Mouse (Mus musculus) megakaryocyte, embryonic 14.5 days (primary cell): ENCODE measurements around the gene Gm21761.
"Not testable (repeated sequence)": the region's sequence is repeated elsewhere in the genome, so short reads cannot be mapped to it uniquely, and the experiment has no call there.

Experiments
- FLI1 ChIP-seq: IDR thresholded peaks from 2 replicates; pipeline ENCODE4 v1.6.1; 2012; ENCODE audit warnings: low read length, inconsistent platforms, mixed read lengths
- GATA1 ChIP-seq: IDR thresholded peaks from 3 replicates; pipeline ENCODE4 v1.6.1; 2012; ENCODE audit warnings: mixed read lengths, low read length, inconsistent platforms, borderline replicate concordance

DNA sequence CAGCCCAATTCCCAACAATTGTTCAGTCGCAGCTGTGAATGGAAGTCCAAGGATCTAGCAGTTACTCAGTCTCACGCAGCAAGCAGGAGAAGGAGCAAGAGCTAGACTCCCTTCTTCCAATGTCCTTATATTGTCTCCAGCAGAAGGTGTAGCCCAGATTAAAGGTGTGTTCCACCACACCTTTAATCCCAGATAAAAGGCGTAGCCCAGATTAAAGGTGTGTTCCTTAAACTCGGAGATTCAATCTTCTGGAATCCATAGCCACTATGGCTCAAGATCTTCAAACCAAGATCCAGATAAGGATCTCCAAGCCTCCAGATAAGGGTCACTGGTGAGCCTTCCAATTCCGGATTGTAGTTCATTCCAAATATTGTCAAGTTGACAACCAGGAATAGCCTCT, at the start of gene Gm21761:
- not testable (repeated sequence) for TF ChIP-seq GATA1, FLI1
